Mouse (Mus musculus) brain, embryonic 14.5 days (tissue): ENCODE results near the gene Astn2.

Experiments used
- CTCF ChIP-seq: fragments of 200-500 bp; IDR thresholded peaks from 2 replicates; pipeline ENCODE4 v1.5.1; 2012; ENCODE audit warnings: inconsistent platforms, mild to moderate bottlenecking, moderate library complexity, borderline replicate concordance; ENCODE audit not compliant: insufficient read depth, insufficient read length; ENCODE audit errors: extremely low read depth
- POLR2A ChIP-seq: fragments of 200-500 bp; IDR thresholded peaks from 2 replicates; pipeline ENCODE4 v1.6.1; 2012; ENCODE audit warnings: mild to moderate bottlenecking, inconsistent platforms, borderline replicate concordance; ENCODE audit not compliant: poor library complexity, insufficient read depth, insufficient read length, severe bottlenecking; ENCODE audit errors: extremely low read depth

DNA sequence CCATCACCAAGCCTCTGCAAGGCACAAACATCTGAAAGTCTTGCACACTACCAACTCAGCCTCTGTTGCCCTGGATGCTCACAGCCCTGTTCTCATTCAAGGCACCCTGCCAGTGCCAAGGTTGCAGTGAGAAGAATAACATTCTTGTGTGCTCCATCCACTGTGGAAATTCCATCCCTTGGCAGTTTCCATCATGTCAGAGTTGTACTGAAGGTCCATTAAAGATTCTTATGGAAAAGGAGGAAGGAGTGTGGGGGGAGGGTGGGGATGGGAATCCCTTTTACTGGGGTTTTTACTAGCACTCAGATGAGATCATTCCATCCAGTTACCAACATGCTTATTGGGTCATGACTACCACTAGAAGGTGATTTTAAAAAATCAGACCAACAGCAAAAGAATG is 1037.3 kb downstream of the Astn2 start:
- TF ChIP-seq CTCF (no peak), POLR2A (no peak)
